8 mouse cellular contexts compared by ENCODE assay signal in the genomic region with DNA sequence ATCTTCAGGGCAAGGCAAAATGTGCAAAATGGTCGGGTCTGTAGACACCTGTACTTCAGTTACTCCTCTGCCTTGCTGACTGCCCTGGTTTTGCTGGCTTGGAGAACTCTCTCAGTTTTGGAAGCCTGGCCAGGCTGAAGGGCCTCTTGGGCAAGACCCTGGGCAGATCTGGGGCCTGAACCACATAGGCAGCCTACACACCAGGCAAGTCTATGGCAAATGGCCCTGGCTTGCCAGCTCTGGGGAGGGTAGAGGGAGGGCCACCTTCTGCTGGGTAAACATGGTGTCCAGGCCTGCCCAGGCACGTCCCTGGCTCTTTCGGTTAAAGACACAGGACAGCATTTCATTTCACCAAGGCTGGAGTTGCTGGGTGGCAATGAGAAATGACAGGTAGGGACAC. TPM values are rescaled to one million over a fixed set of nuclear protein-coding genes. Genes with fewer than 3 reads are reported as not detected.
DNase-seq lines count a peak whose midpoint lies in the region; ATAC-seq and TF ChIP-seq lines count a peak whose summit lies in the region.

No protein-coding gene starts in this region.

- 0 out of 2 replicates have a peak, but pooled peaks cover 4% of the 10 kb centered on the region for H3K36me3 ChIP-seq in heart, embryonic 12.5 days
- 0 out of 2 replicates have a peak, but pooled peaks cover 5% of the 10 kb centered on the region for H3K36me3 ChIP-seq in embryonic facial prominence, embryonic 12.5 days
- H3K36me3 ChIP-seq in lung, postnatal 0 days (ENCODE audit: insufficient read depth, low read length): no peaks in the 10 kb centered on the region; the same call in none of the 2 replicates

- no peak overlapping the region for H3K4me2 ChIP-seq in heart, embryonic 12.5 days
- no peak overlapping the region for H3K4me2 ChIP-seq in embryonic facial prominence, embryonic 12.5 days (replicated peaks)
- H3K4me2 ChIP-seq in lung, postnatal 0 days (replicated peaks; ENCODE audit: low read depth, low read length): no peak overlapping the region

- H3K27ac ChIP-seq in heart, embryonic 12.5 days (ENCODE audit: poor library complexity, severe bottlenecking): peak overlapping the region; percentile 62
- H3K27ac ChIP-seq in embryonic facial prominence, embryonic 12.5 days: peak overlapping the region; percentile 20; the same call in 1 of the 2 replicates
- peak overlapping the region; percentile 54 for H3K27ac ChIP-seq in lung, postnatal 0 days (ENCODE audit: low read length)

- no peak for TF ChIP-seq CTCF in lung, postnatal 0 days (IDR thresholded peaks at IDR 0.05)

- peak overlapping the region; percentile 44; the same call in 1 of the 2 replicates for H3K9ac ChIP-seq in heart, embryonic 12.5 days
- H3K9ac ChIP-seq in embryonic facial prominence, embryonic 12.5 days: no peak overlapping the region
- H3K9ac ChIP-seq in lung, postnatal 0 days (replicated peaks; ENCODE audit: low read depth): no peak overlapping the region

- DNase-seq in heart, adult 18-20 months: no peak
- DNase-seq in Muller cell, postnatal 12 days (ENCODE audit: inconsistent ontology term): peak; percentile 86
- no peak for DNase-seq in lung, postnatal 0 days (ENCODE audit: low spot score)
- DNase-seq in T-cell, adult 2 months (ENCODE audit: low spot score): no peak

- TF ChIP-seq EP300 in lung, postnatal 0 days (IDR thresholded peaks at IDR 0.05): no peak

- H3K4me1 ChIP-seq in heart, embryonic 12.5 days (replicated peaks): peaks cover 99% of the 10 kb centered on the region
- peaks cover 95% of the 10 kb centered on the region for H3K4me1 ChIP-seq in embryonic facial prominence, embryonic 12.5 days
- peaks cover 67% of the 10 kb centered on the region for H3K4me1 ChIP-seq in lung, postnatal 0 days (ENCODE audit: insufficient read depth, low read depth, low read length)

- no peaks in the 10 kb centered on the region for H3K9me3 ChIP-seq in heart, embryonic 12.5 days (replicated peaks)
- no peaks in the 10 kb centered on the region for H3K9me3 ChIP-seq in embryonic facial prominence, embryonic 12.5 days
- no peaks in the 10 kb centered on the region for H3K9me3 ChIP-seq in lung, postnatal 0 days (ENCODE audit: low read length)

- no peak overlapping the region for H3K4me3 ChIP-seq in heart, embryonic 12.5 days
- H3K4me3 ChIP-seq in embryonic facial prominence, embryonic 12.5 days: no peak overlapping the region
- no peak overlapping the region for H3K4me3 ChIP-seq in lung, postnatal 0 days (ENCODE audit: low read depth, low read length)

- no peak for ATAC-seq in heart, embryonic 12.5 days (ENCODE audit: insufficient number of reproducible peaks, low FRiP score)
- ATAC-seq in embryonic facial prominence, embryonic 12.5 days (ENCODE audit: insufficient number of reproducible peaks, insufficient read depth, low FRiP score, low TSS enrichment): no peak
- no peak for ATAC-seq in lung, postnatal 0 days
- no peak for ATAC-seq in inflammation-experienced regulatory T-cells, adult 6 months
- ATAC-seq in activated CD4-positive, CD25-positive, alpha-beta regulatory T cell, adult 4 months: no peak

- 79% methylated on average over 3 of the region's 3 CpGs for WGBS in heart, embryonic 12.5 days
- WGBS in embryonic facial prominence, embryonic 12.5 days: 73% methylated on average over 3 of the region's 3 CpGs
- 65% methylated on average over 3 of the region's 3 CpGs for WGBS in lung, postnatal 0 days

- H3K27me3 ChIP-seq in heart, embryonic 12.5 days (replicated peaks): no peaks in the 10 kb centered on the region
- H3K27me3 ChIP-seq in embryonic facial prominence, embryonic 12.5 days: no peaks in the 10 kb centered on the region
- no peaks in the 10 kb centered on the region for H3K27me3 ChIP-seq in lung, postnatal 0 days (replicated peaks; ENCODE audit: insufficient read depth, low read length)

RNA-seq across cellular contexts. Expression of gene Zmiz1, which starts 17.5 kb away (rescaled TPM):
- 34.2 and 41.4 TPM in 2 replicates for polyA plus RNA-seq in heart, embryonic 12.5 days (2016; fragmentation: Nextera tagmentation; extraction: Ambion mirVana)
- total RNA-seq in heart, adult 18-20 months (2021): 10 to 100 TPM; 32.5 to 38.5 TPM
- polyA plus RNA-seq in embryonic facial prominence, embryonic 12.5 days (2016; fragmentation: Nextera tagmentation; extraction: Ambion mirVana): 43.8 and 46.3 TPM in 2 replicates
- 18.0 and 20.2 TPM in 2 replicates for polyA plus RNA-seq in lung, postnatal 0 days (2015; fragmentation: Nextera tagmentation; extraction: Ambion mirVana)
- 10 to 100 TPM; 24.5 to 30.1 (median 26.1) TPM for polyA plus RNA-seq in inflammation-experienced regulatory T-cells, adult 6 months (2017; shearing (Covaris generic))
- 10 to 100 TPM; 23.8 to 27.9 TPM for polyA plus RNA-seq in activated CD4-positive, CD25-positive, alpha-beta regulatory T cell, adult 4 months (2017; shearing (Covaris generic))
